Mouse (Mus musculus) bone marrow, adult 2 months (tissue): ENCODE data around the gene Gclc.

ENCODE experiments used
- CTCF ChIP-seq: fragments of 200-500 bp; IDR thresholded peaks from 2 replicates; pipeline ENCODE4 v1.5.1; 2011; ENCODE audit warnings: low read length, control low read depth; ENCODE audit not compliant: control insufficient read depth, insufficient read depth
- POLR2A ChIP-seq: fragments of 200-500 bp; IDR thresholded peaks from 2 replicates; pipeline ENCODE4 v1.6.1; 2011; ENCODE audit warnings: low read depth, mild to moderate bottlenecking, control low read depth, low read length, borderline replicate concordance; ENCODE audit not compliant: control insufficient read depth

DNA sequence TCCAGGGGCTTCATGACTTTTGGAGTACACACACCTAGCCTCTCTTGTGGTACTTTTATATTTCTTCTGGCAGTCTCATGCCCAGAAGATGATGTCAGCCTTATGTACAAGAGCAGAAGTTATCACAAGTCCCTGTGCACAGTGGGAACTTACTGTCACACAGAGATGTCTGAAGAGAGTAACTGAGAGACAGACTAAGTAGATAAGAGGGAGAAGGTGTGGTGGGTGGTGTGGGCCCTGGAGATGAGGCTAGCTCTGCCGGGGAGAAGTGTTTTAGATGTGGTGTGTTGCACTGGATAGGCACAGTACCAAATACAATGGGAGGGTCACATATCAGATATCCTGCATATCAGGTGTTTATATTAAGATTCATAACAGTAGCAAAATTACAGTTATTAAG, 3.0 kb downstream of the Gclc start:
- no peak for TF ChIP-seq POLR2A
- no peak for TF ChIP-seq CTCF
